Mouse (Mus musculus): ENCODE results near the gene Coa6. TPM values are rescaled to one million over a fixed set of nuclear protein-coding genes. Genes with fewer than 3 reads are reported as not detected.
"Not testable (repeated sequence)": the region's sequence is repeated elsewhere in the genome, so short reads cannot be mapped to it uniquely, and the experiment has no call there.

The Coa6 gene
- total RNA-seq (2021) = 10 to 100 TPM; 25.3 to 28.3 TPM

DNA sequence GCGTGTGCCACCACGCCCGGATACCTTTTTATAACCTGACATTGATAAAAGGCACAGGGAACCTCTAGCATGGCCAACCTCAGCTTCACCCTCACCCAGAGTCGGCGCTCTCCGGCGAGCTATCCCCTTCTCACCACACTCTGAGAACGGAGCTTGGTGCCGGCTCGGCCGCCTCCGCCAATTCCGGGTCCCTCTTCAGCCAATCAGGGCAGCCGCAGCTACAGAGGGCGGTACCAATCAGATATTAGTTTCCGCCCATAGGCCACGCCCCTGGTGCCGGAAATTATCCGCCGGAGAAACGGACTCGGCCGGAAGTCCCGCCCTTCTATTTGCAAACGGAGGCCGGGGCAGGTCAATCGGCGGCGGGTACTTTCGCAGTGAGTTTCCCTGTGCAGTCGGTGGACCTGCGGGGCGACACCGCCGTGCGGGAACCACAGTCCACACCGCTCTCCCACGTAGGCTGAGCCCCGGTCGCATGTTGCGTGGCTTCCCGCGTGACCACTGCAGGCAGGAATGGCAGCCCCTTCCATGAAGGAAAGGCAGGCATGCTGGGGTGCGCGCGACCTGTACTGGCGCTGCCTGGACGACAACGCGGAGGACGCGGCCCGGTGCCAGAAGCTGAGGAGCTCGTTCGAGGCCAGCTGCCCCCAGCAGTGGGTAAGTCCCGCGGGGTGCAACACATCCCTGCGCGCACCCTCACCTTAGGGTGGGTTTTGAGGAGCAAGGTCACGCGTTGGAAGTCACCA, at the start of gene Coa6:
TSS of gene Coa6 (plus strand) at position 342 of the 746 bp plus-strand sequence.
- peak; percentile 94 to 95 for DNase-seq (ENCODE audit: extremely low spot score in 1 of 2, low spot score in 1 of 2)

DNA sequence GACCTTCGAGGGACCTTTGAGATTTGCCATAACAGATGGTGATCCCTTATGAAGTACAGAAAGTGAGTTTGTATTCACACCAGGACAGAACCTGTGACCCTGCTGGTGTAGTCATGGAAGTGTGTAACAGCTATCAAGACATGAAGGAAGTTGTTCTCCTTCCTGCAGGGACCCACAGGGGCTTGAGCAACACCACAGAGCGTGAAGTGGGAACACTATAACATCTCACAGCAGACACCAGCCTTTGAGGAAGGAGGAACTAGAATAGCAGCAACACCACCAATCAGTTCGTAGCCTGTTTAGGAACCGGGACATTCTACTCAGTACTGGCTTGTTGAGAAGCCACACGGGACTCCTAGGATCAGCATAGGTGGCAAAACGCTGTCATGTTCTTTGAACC, 42.7 kb upstream of the Coa6 start:
- no peak for DNase-seq (ENCODE audit: extremely low spot score in 1 of 2, low spot score in 1 of 2)

DNA sequence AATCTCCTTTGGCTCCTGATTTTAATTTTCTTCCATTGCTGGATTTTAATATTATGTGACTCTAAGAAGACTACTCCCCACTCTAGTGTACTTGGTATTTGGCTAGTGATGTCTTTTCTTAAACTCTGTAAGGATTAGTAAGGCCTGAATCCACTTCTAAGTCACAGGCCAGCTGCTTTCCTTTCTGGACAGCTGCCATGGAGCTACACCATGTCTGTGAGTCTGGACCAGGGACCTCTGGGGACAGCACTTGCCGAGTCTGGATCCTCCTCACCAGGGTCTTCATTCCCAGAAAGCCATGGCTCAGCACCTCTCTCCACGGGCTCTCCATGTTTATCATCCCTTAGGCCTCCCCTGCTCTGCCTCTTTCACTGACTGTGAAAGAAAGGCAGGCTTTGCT, 42.2 kb upstream of the Coa6 start:
- DNase-seq (ENCODE audit: extremely low spot score in 1 of 2, low spot score in 1 of 2) = no peak

GRCm38 (mm10) chr8:126381299-126381698, 41.0 kb upstream of the Coa6 start:
- no peak for DNase-seq (ENCODE audit: extremely low spot score in 1 of 2, low spot score in 1 of 2)

GRCm38 (mm10) chr8:126382216-126382615, 40.1 kb upstream of the Coa6 start:
- no peak for DNase-seq (ENCODE audit: extremely low spot score in 1 of 2, low spot score in 1 of 2)

- DNase-seq (ENCODE audit: extremely low spot score in 1 of 2, low spot score in 1 of 2) = peak in 1 of 2 experiments; percentile 33
Observed at GRCm38 (mm10) chr8:126382749-126383148, 39.6 kb upstream of the Coa6 start.

- no peak for DNase-seq (ENCODE audit: extremely low spot score in 1 of 2, low spot score in 1 of 2)
Observed at GRCm38 (mm10) chr8:126387566-126387965, 34.7 kb upstream of the Coa6 start.

DNA sequence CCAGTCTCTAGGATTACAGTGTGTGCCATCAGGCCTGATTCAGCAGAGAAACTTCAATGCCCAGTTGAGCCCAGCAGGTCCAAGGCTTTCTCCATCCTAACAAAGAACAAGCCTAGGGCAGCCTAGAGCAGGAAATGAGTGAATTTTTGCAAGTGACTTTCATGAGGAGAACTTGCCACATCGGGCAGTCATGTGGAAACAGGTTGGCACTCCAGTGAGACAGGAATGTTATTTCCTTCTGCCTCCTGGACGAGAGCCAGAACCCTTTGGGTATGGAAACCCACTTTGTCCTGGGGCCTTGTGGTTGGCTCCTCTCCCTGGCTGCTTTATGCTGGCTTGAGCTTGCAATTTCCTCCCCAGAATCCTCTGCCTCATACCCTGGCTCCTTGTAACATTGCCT, 30.8 kb upstream of the Coa6 start:
- no peak for DNase-seq (ENCODE audit: extremely low spot score in 1 of 2, low spot score in 1 of 2)

DNA sequence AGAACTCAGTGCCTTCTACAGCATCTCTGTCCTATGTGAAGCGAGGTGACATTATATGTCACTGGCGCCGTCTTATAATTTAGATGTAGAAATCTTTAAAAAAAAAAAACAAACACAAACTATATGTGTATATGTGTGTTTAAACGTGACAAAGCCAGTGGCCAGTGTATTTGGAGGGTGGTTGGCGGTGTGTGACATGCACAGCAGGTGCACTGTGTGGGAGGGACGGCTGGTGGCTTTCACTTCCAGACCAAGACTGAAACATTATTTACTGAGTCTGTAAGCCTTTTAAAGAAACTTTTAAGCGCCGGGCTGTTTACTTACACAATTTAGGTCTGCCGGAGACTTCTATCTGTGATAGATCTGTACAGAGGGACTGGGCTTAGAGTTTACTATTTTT, 26.9 kb upstream of the Coa6 start:
- no peak for DNase-seq (ENCODE audit: extremely low spot score in 1 of 2, low spot score in 1 of 2)

DNA sequence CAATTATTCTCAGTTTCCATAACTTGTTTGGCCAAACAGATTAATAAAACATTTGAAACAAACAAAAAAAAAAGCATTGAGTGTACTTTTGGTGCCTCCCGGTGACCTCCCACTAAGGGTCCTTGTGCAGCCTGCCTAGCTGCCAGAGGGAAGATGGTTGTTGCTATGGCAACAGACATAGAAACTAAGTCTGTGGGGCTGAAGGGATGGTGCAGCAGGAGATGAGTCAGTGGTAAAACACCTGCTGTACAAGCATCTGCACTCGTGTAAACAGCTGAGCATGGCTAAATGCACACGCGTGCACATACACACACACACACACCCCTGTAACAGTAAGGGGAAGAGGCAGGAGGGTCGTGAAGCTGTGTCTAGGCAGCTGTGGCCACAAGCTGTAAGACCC, 26.4 kb upstream of the Coa6 start:
- DNase-seq (ENCODE audit: extremely low spot score in 1 of 2, low spot score in 1 of 2) = no peak

DNA sequence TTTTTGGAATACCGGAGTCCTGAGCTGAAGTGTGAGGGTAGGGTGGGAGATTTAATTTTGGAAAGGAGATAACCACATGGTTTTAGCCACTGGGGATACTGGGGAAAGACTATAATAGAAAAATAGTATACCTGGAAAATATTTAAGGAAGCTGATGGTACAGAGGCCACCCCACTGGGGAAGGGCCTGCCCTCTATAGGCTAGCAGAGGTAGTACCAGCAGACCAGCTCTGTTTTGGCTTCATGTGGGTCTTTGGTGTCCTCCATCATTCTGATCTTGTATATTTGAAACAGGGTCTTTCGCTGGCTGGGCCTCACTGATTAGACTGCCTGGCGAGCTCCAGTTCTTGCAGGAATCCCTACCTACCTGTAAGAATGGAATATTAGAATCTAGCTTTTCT, 24.0 kb upstream of the Coa6 start:
- DNase-seq (ENCODE audit: extremely low spot score in 1 of 2, low spot score in 1 of 2) = no peak

DNA sequence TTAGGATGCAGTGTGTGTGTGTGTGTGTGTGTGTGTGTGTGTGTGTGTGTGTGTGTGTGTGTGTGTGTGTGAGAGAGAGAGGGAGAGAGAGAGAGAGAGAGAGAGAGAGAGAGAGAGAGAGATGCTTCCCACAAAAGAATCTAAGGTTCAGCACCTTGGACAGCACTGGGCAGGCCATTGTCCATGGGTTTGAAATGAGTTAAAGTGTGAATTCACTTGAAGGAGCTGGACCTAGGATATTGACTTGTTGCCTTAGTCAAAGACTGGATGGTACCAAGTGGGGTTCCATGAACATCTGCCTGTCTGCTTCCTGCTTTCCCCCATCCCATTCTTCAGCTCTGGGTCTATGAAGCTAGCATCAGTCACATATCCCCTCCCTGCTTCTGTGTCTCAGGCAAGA, 17.8 kb upstream of the Coa6 start:
- not testable (repeated sequence) for DNase-seq (ENCODE audit: extremely low spot score in 1 of 2, low spot score in 1 of 2)

DNA sequence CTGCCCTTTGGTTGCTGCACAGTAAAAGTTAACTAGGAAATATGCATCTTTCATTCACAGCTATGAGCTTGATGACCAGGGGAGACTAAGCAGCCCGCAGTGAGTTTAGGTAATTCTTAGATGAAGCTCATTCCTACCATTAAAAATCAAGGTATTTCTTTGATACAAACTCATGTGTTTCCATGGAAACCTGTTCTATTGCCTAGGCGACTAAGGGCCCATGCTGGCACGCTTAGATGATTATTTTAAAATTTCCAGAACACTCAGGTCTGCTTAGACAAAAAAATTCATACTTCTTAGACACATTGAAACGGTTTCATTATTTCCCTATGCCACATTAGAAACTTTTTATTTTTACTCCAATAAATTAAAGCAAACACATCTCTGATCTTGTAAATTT, 17.3 kb upstream of the Coa6 start:
- no peak for DNase-seq (ENCODE audit: extremely low spot score in 1 of 2, low spot score in 1 of 2)

- no peak for DNase-seq (ENCODE audit: extremely low spot score in 1 of 2, low spot score in 1 of 2)
Observed at GRCm38 (mm10) chr8:126420834-126421233, 1.5 kb upstream of the Coa6 start.

DNA sequence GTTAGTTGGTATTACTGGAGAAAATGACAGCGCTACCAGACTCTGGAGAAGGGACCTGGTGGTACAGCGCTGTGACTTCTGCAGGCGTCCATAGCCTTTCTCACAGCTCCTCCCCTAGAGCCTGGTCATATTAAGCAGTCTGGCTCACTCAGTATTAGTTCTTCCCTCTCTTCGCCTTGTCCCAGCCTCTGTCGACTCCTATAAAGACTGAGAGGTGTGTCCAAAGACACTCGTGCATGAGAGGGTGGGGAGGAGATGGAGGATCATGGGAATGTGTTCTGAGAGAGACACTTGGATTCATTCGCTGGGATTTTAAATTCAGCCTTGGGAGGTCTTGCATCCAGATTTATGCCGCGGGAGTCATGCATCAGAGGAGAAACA, 595 bp downstream of the Coa6 start:
- no peak for DNase-seq (ENCODE audit: extremely low spot score in 1 of 2, low spot score in 1 of 2)

DNA sequence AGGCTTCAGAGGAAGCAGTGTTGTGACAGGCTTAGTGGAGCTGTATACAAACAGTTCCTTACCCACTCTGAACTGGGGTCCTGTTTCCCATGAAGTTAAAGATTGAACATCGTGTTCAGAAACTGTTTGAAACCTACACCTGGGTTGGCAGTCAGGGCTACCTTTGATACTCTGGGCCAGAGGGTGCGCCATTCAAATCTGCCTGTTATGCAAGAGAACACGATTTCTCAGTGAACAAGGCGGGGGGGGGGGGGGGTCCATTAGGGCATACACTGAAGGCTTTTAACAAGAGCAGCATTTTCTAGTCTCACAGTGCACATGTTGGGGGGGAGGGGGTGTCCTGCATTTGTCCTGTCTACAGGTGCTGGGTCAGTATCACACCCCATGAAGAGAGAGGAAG, 1.8 kb downstream of the Coa6 start:
- DNase-seq (ENCODE audit: extremely low spot score in 1 of 2, low spot score in 1 of 2) = no peak

- DNase-seq (ENCODE audit: extremely low spot score in 1 of 2, low spot score in 1 of 2) = no peak
Observed at GRCm38 (mm10) chr8:126424946-126425345, 2.6 kb downstream of the Coa6 start.

DNA sequence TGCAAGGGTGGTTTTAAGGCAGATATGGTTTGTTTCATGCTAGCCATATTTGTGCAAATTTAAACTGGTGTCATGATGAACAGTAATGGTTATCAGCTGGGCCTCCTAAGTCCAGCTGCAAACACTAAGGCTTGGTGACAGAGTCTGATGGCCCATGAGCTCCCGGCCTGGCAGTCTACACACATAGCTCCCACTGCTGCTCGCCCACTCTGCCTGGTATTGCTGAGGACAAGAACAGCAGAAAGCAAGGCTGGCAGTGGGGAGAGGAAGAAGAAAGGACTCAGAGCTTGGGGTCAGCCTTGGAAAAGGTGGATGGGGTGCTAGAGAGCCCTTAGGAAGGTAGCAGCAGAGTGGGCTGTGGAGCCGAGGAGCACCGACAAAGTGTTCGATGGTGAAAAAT, 7.3 kb downstream of the Coa6 start:
- no peak for DNase-seq (ENCODE audit: extremely low spot score in 1 of 2, low spot score in 1 of 2)

DNA sequence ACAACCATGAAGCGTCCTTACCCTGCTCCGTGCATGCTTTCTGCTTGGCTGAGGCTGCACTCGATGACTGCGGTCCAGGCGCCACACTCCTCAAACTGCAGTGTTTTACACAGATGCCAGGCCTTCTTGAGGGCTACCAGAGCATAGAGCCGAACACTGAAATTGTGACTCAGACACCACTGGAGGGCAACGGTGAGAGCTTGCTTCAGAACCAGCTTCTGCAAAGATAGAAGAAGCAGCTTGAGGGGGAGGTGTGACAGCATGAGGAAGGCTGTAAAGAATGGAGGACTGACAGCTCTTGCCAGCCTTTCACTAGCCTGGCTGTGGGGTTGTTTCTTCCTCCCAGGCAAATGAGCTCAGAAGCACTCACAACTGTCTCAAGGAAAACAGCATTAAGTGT, 11.5 kb downstream of the Coa6 start:
- DNase-seq (ENCODE audit: extremely low spot score in 1 of 2, low spot score in 1 of 2) = no peak

GRCm38 (mm10) chr8:126438937-126439336, 16.6 kb downstream of the Coa6 start:
- DNase-seq (ENCODE audit: extremely low spot score in 1 of 2, low spot score in 1 of 2) = no peak

GRCm38 (mm10) chr8:126451158-126451557, 28.8 kb downstream of the Coa6 start:
- DNase-seq (ENCODE audit: extremely low spot score in 1 of 2, low spot score in 1 of 2) = no peak

- DNase-seq (ENCODE audit: extremely low spot score in 1 of 2, low spot score in 1 of 2) = no peak
Observed at GRCm38 (mm10) chr8:126455383-126455782, 33.1 kb downstream of the Coa6 start.

- DNase-seq (ENCODE audit: extremely low spot score in 1 of 2, low spot score in 1 of 2) = peak in 1 of 2 experiments; percentile 61
Observed at GRCm38 (mm10) chr8:126460274-126460673, 38.0 kb downstream of the Coa6 start.

All from layer of hippocampus, postnatal 25 days (tissue).